12 mouse cellular contexts compared by ENCODE assay signal in the genomic region with DNA sequence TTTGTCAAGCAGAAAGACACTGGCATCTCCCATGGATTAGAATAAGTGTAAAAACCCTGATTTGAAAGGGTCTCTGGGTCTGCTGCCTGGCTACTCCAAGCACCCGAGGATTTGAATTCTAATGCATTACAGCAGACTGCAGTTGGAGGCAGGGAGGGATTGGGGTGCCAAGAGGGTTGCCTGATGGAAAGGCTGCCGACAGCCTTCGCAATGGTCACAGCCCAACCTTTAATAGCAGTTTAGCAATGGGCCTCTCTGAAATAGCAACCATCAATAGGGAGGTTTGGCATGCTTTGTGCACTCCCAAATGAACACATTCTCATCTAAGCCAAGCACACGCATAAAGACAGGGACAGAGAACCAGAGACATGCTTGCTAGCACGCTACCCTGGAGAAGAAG.
A peak's percentile ranks its signal among the peaks of the same experiment; 100 is the strongest.
DNase-seq lines count a peak whose midpoint lies in the region; ATAC-seq lines count a peak whose summit lies in the region.
"Had no signal": no experiment of that assay in that cellular context is flagged by ENCODE, and none has a peak within 500 bp of the region (broad histone marks: within the 10 kb centered on the region; RNA-seq: fewer than 3 reads in every experiment).

No protein-coding gene starts in this region.

- peak; percentile 38; the same call in 1 of the 2 replicates for ATAC-seq in frontal cortex, adult (ENCODE audit: low TSS enrichment)
- ATAC-seq in hindbrain, embryonic 16.5 days: peak; percentile 96
- peak; percentile 82 for ATAC-seq in neural tube, embryonic 15.5 days (ENCODE audit: low FRiP score)

- no peak overlapping the region for H3K9ac ChIP-seq in hindbrain, embryonic 16.5 days (ENCODE audit: low read depth, low read length)
- no peak overlapping the region for H3K9ac ChIP-seq in neural tube, embryonic 15.5 days (replicated peaks)
- H3K9ac ChIP-seq: liver, embryonic 14.5 days had no signal

- intact Hi-C loops in heart, postnatal 10 days (cut with DNase I): no loop called here

- H3K4me3 ChIP-seq in hindbrain, embryonic 16.5 days (ENCODE audit: low read length): no peak overlapping the region
- H3K4me3 ChIP-seq in neural tube, embryonic 15.5 days (replicated peaks): no peak overlapping the region
- H3K4me3 ChIP-seq: heart, adult 2 months had no signal

- H3K9me3 ChIP-seq in hindbrain, embryonic 16.5 days (ENCODE audit: control insufficient read depth, low read length): no peaks in the 10 kb centered on the region
- H3K9me3 ChIP-seq in neural tube, embryonic 15.5 days (replicated peaks): no peaks in the 10 kb centered on the region

- 0 out of 2 replicates have a peak overlapping the region, but pooled peaks have one; percentile 17 for H3K27ac ChIP-seq in hindbrain, embryonic 16.5 days (ENCODE audit: low read depth, low read length)
- peak overlapping the region; percentile 19; the same call in 1 of the 2 replicates for H3K27ac ChIP-seq in neural tube, embryonic 15.5 days (replicated peaks)
- H3K27ac ChIP-seq: heart, adult 2 months; liver, embryonic 14.5 days had no signal

- H3K4me2 ChIP-seq in hindbrain, embryonic 16.5 days (ENCODE audit: low read length): no peak overlapping the region
- no peak overlapping the region for H3K4me2 ChIP-seq in neural tube, embryonic 15.5 days

- H3K4me1 ChIP-seq in hindbrain, embryonic 16.5 days (ENCODE audit: control insufficient read depth, insufficient read depth, low read depth, low read length): no peaks in the 10 kb centered on the region; the same call in 1 of the 2 replicates
- H3K4me1 ChIP-seq in neural tube, embryonic 15.5 days: peaks cover 7% of the 10 kb centered on the region; the same call in 1 of the 2 replicates

- DNase-seq in frontal cortex, postnatal 25 days (ENCODE audit: low spot score in 2 of 2): no peak
- DNase-seq in right cerebral cortex, adult 18-20 months: peak; percentile 1
- DNase-seq in right cerebral cortex, adult 2 months (ENCODE audit: low spot score in 2 of 2): no peak
- no peak for DNase-seq in heart, postnatal 10 days
- no peak for DNase-seq in kidney, postnatal 25 days
- DNase-seq: heart, adult 2 months; kidney, postnatal 10 days; lung, postnatal 4 days had no signal

- WGBS in hindbrain, embryonic 16.5 days: 41% methylated on average over 5 of the region's 5 CpGs
- WGBS in neural tube, embryonic 15.5 days: 58% methylated on average over 5 of the region's 5 CpGs

- no peaks in the 10 kb centered on the region for H3K27me3 ChIP-seq in hindbrain, embryonic 16.5 days (replicated peaks; ENCODE audit: control insufficient read depth, insufficient read depth, low read length)
- H3K27me3 ChIP-seq in neural tube, embryonic 15.5 days (replicated peaks): no peaks in the 10 kb centered on the region

- no peaks in the 10 kb centered on the region for H3K36me3 ChIP-seq in hindbrain, embryonic 16.5 days (ENCODE audit: control insufficient read depth, insufficient read depth, low read length)
- H3K36me3 ChIP-seq in neural tube, embryonic 15.5 days: no peaks in the 10 kb centered on the region

Comparison
In these comparisons a context has a peak if more than half of its experiments do, and no peak if none do; other contexts are left out.
1. ATAC-seq: peak in every context shown above with its lines; median percentile 96 in hindbrain, embryonic 16.5 days; 82 in neural tube, embryonic 15.5 days; 38 in frontal cortex, adult.